9 mouse cellular contexts compared by ENCODE assay signal in genomic region chr17:31529314-31529713, GRCm38 (mm10). TPM values are rescaled to one million over a fixed set of nuclear protein-coding genes. Genes with fewer than 3 reads are reported as not detected.
DNase-seq lines count a peak whose midpoint lies in the region; ATAC-seq and TF ChIP-seq lines count a peak whose summit lies in the region.
"Had no signal": no experiment of that assay in that cellular context is flagged by ENCODE, and none has a peak within 500 bp of the region (broad histone marks: within the 10 kb centered on the region; RNA-seq: fewer than 3 reads in every experiment).

No protein-coding gene starts in this region.

- TF ChIP-seq POLR2A in heart, adult 2 months (IDR thresholded peaks at IDR 0.05; ENCODE audit: insufficient read depth, low read depth, low read length), result no peak

- H3K9ac ChIP-seq in heart, adult 2 months (ENCODE audit: low read depth, low read length), result no peak overlapping the region
- H3K9ac ChIP-seq in intestine, embryonic 16.5 days (ENCODE audit: low read depth, low read length), result no peak overlapping the region
- H3K9ac ChIP-seq: heart, embryonic 13.5 days had no signal

- 53% methylated on average over 15 of the region's 15 CpGs for WGBS in heart, adult 2 months
- 31% methylated on average over 15 of the region's 15 CpGs for WGBS in intestine, embryonic 16.5 days

- no peaks in the 10 kb centered on the region for H3K27me3 ChIP-seq in heart, adult 2 months (ENCODE audit: control insufficient read depth, insufficient read depth, low read length)
- H3K27me3 ChIP-seq in intestine, embryonic 16.5 days (replicated peaks; ENCODE audit: control insufficient read depth, insufficient read depth, low read length), result no peaks in the 10 kb centered on the region
- H3K27me3 ChIP-seq: heart, embryonic 13.5 days had no signal

- no peak overlapping the region for H3K4me2 ChIP-seq in intestine, embryonic 16.5 days (ENCODE audit: low read depth, low read length)
- H3K4me2 ChIP-seq: heart, embryonic 13.5 days had no signal

- intact Hi-C loops in heart, adult 2 months (cut with DNase I), result loop anchor here (5.0 kb wide), 1 partner anchor 128 kb away; the partner anchor contains the start of gene U2af1
- intact Hi-C loops in heart, postnatal 25 days (cut with DNase I), result no loop called here

- peak; percentile 50 for TF ChIP-seq CTCF in heart, adult 2 months (IDR thresholded peaks at IDR 0.05)

- no peaks in the 10 kb centered on the region for H3K4me1 ChIP-seq in heart, adult 2 months (ENCODE audit: control insufficient read depth, insufficient read depth, low read length)
- H3K4me1 ChIP-seq in intestine, embryonic 16.5 days (ENCODE audit: control insufficient read depth, insufficient read depth, low read length), result peaks cover 7% of the 10 kb centered on the region; the same call in 1 of the 2 replicates

- DNase-seq in heart, adult 2 months, result no peak
- DNase-seq in heart, postnatal 25 days (ENCODE audit: low spot score), result no peak
- peak; percentile 87 for DNase-seq in A20 (ENCODE audit: low read depth, low spot score)
- DNase-seq in lung, postnatal 36 days, result peak; percentile 77
- no peak for DNase-seq in frontal cortex, postnatal 10 days (ENCODE audit: low spot score in 2 of 2)

- H3K79me2 ChIP-seq in heart, adult 2 months (replicated peaks; ENCODE audit: control insufficient read depth, insufficient read depth, low read length), result 0 out of 2 replicates have a peak, but pooled peaks cover 1% of the 10 kb centered on the region

- H3K4me3 ChIP-seq in heart, adult 2 months, result no peak overlapping the region
- H3K4me3 ChIP-seq in intestine, embryonic 16.5 days (ENCODE audit: low read length), result no peak overlapping the region
- H3K4me3 ChIP-seq: heart, embryonic 13.5 days had no signal

- ATAC-seq in common myeloid progenitor, adult 5-6 weeks (replicated peaks; ENCODE audit: low read depth, poor library complexity, severe bottlenecking), result 0 out of 2 replicates have a peak, but pooled peaks have one; percentile 32
- peak; percentile 72 for ATAC-seq in intestine, embryonic 16.5 days
- no peak for ATAC-seq in erythroblast, adult 5-6 weeks (replicated peaks; ENCODE audit: low FRiP score, poor library complexity, severe bottlenecking)

- TF ChIP-seq EP300 in heart, adult 2 months (IDR thresholded peaks at IDR 0.05; ENCODE audit: insufficient read depth, low read depth, low read length), result no peak

- H3K9me3 ChIP-seq in intestine, embryonic 16.5 days (ENCODE audit: control insufficient read depth, low read length), result no peaks in the 10 kb centered on the region
- H3K9me3 ChIP-seq: heart, embryonic 13.5 days had no signal

- H3K27ac ChIP-seq in heart, adult 2 months, result no peak overlapping the region
- no peak overlapping the region for H3K27ac ChIP-seq in intestine, embryonic 16.5 days (ENCODE audit: low read length)
- H3K27ac ChIP-seq: heart, embryonic 13.5 days had no signal

- no peaks in the 10 kb centered on the region for H3K36me3 ChIP-seq in heart, adult 2 months (ENCODE audit: control insufficient read depth, insufficient read depth, low read length)
- H3K36me3 ChIP-seq in intestine, embryonic 16.5 days (ENCODE audit: control insufficient read depth, insufficient read depth, low read length), result peaks cover 16% of the 10 kb centered on the region

RNA-seq across cellular contexts. Expression of gene Ndufv3, which starts 9.4 kb away (rescaled TPM):
- total RNA-seq in heart, adult 2 months (2021), result 1,000 to 10,000 TPM; 1,326 to 1,509 TPM
- 764 and 972 TPM in 2 replicates for polyA plus RNA-seq in heart, adult 2 months (2012; rRNA removed)
- 1,000 to 10,000 TPM; 1,413 to 1,444 TPM for total RNA-seq in heart, postnatal 25 days (2021)
- 182 and 243 TPM in 2 replicates for total RNA-seq in common myeloid progenitor, adult 5-6 weeks (2017)
- 467 and 488 TPM in 2 replicates for polyA plus RNA-seq in intestine, embryonic 16.5 days (2015; fragmentation: Nextera tagmentation; extraction: Ambion mirVana)
- 35.9 and 40.1 TPM in 2 replicates for total RNA-seq in erythroblast, adult 5-6 weeks (2015; ENCODE audit: low replicate concordance)
- total RNA-seq in erythroblast, adult 5-6 weeks (2017; ENCODE audit: low replicate concordance), result 41.1 and 65.8 TPM in 2 replicates

RNA-seq across cellular contexts. Expression of gene Wdr4, which starts 9.5 kb away (rescaled TPM):
- total RNA-seq in heart, adult 2 months (2021), result 1 to 10 TPM; 5.2 to 5.6 TPM
- 9.8 and 9.9 TPM in 2 replicates for polyA plus RNA-seq in heart, adult 2 months (2012; rRNA removed)
- 1 to 10 TPM; 5.7 to 7.4 TPM for total RNA-seq in heart, postnatal 25 days (2021)
- 15.1 and 18.3 TPM in 2 replicates for total RNA-seq in common myeloid progenitor, adult 5-6 weeks (2017)
- 39.5 and 42.3 TPM in 2 replicates for polyA plus RNA-seq in intestine, embryonic 16.5 days (2015; fragmentation: Nextera tagmentation; extraction: Ambion mirVana)
- 1.0 and 1.9 TPM in 2 replicates for total RNA-seq in erythroblast, adult 5-6 weeks (2015; ENCODE audit: low replicate concordance)
- total RNA-seq in erythroblast, adult 5-6 weeks (2017; ENCODE audit: low replicate concordance), result 4.3 and 8.6 TPM in 2 replicates

RNA-seq across cellular contexts. Expression of gene Pknox1, which starts 35.2 kb away (rescaled TPM):
- 10 to 100 TPM in 1 of 2 experiments, 1 to 10 TPM in 1; 9.3 to 13.1 TPM for total RNA-seq in heart, adult 2 months (2021)
- polyA plus RNA-seq in heart, adult 2 months (2012; rRNA removed), result 6.8 and 16.4 TPM in 2 replicates
- total RNA-seq in heart, postnatal 25 days (2021), result 10 to 100 TPM in 1 of 2 experiments, 1 to 10 TPM in 1; 9.9 to 14.6 TPM
- 23.1 and 25.1 TPM in 2 replicates for total RNA-seq in common myeloid progenitor, adult 5-6 weeks (2017)
- 25.7 and 27.4 TPM in 2 replicates for polyA plus RNA-seq in intestine, embryonic 16.5 days (2015; fragmentation: Nextera tagmentation; extraction: Ambion mirVana)
- 8.5 and 8.6 TPM in 2 replicates for total RNA-seq in erythroblast, adult 5-6 weeks (2015; ENCODE audit: low replicate concordance)
- 6.9 and 15.9 TPM in 2 replicates for total RNA-seq in erythroblast, adult 5-6 weeks (2017; ENCODE audit: low replicate concordance)

Comparison
In these comparisons a context has a peak if more than half of its experiments do, and no peak if none do; other contexts are left out.
1. DNase-seq: peak in A20 (single experiment) and lung, postnatal 36 days (single experiment); none in heart, adult 2 months (0 of 2), heart, postnatal 25 days (single experiment) and frontal cortex, postnatal 10 days (0 of 2).